Mouse (Mus musculus): Measurements from ENCODE around the gene Fas. TPM values are rescaled to one million over a fixed set of nuclear protein-coding genes. Genes with fewer than 3 reads are reported as not detected.
A peak's percentile ranks its signal among the peaks of the same experiment; 100 is the strongest.

The Fas gene
- total RNA-seq (2021) = 10 to 100 TPM; 12.1 to 18.2 TPM
- long read RNA-seq, experiment 1, transcript Fas-201 (9 exons, 1,481 nt) = major isoform, 16 of 19 reads
- long read RNA-seq, experiment 1, partial matches to known transcripts = 3 of 19 reads
- long read RNA-seq, experiment 1, other reads (novel, unspliced or antisense) = 0 of 19 reads
- long read RNA-seq, experiment 2, transcript Fas-201 (9 exons, 1,481 nt) = major isoform, 6 of 11 reads
- long read RNA-seq, experiment 2, partial matches to known transcripts = 3 of 11 reads
- long read RNA-seq, experiment 2, other reads (novel, unspliced or antisense) = 2 of 11 reads

DNA sequence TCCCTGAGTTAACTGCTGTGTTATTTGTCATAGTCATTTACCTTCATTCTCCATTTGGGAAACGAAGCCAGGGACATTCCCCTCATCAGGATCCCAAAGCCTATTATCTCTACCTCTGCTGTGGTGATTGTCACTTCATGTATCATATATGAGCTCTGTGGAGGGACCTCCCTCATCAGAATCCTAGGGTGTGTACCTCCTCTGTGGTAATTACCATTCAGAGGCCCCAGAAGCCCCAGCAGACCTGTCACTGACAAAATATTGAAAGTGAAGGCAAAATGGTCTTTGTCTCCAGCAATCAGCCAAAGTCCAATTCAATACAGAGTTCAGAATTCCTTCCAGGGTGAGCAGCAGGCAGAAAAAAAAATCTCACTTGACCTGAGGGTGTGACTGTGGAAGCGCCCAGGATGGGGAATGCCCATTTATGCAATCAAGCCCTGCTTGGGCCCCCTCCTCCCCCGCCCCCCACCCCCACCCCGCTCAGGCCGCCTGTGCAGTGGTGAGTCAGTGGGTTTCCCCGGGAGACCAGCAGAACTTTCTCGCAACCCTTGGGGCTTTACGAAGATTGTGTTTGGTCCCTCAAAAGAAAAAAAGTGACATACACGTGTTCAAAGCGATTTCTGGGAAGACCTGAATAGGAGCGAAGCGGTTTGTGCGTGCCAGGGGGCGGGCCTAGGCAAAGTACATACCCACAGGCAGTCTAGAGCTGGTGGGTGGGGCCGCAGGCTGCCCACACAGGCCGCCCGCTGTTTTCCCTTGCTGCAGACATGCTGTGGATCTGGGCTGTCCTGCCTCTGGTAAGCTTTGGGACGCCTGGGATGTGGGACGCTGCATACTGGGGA is at the start of gene Fas:
TSS of gene Fas (plus strand) at position 719 of the 842 bp plus-strand sequence.
- DNase-seq = peak; percentile 86

DNA sequence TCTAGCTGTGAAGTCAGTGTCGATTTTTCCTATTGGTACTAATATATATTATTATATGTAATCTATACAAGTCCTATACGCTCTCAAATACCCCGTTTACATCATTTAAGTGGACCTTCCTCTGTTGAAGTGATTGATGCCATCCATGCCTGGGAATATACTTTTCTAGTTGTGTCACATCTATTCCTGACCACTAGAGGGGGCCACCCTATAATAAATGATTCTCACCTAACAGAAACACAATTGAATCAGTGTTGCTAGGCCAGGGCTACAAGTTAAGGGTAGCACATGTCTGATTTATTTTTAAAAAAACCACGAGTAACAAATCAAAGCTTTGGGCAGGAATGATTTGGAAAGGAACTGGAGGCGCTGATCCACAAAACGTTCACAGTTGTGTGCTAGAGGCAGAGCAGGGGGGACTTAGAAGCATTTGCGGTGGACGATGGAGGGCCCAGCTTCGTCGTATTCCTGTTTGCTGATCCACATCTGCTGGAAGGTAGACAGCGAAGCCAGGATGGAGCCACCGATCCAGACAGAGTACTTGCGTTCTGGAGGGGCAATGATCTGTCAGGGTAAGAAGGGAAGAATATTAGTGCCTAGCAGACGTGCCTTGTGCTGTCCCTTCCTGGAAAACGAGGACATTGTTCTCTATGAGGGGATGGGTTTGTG is 49.1 kb upstream of the Fas start:
- DNase-seq = peak; percentile 33

DNA sequence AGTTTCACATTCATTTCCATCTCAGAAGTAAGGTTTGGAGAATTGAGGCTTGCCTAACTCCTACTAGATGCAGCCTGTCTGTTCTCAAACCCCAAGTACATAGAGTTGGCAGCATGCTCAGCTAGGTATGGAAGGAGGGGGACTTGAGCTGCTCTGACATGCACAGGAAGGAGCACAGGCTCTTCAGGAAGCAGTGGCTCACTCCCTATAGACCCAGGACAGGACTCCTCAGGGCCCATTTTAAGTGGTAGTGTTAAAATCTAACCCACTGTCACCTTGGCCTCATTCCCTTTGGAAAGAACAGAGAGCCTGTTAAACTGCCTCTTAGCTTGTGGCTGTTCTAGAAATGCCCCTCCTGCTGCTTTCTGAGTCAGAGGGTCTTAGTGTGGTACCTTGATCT is 47.5 kb upstream of the Fas start:
- no peak for DNase-seq

DNA sequence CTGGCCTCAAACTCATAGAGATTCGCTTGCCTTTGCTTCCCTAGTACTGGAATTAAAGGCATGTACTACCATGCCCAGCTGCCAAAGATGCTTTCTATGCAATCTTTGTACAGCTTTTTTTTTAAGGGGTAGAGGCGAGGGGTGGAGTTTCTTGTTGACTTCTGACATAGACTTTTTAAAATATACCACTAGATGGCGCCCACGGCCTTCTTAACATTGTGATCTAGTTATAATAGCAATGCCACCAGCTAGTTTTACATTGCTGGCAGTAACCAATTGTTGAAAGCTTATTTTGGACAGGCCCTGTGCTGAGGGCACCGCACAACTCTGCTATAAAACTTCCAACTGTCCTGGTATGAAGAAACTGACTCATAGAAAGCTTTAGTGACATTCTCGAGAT is 46.4 kb upstream of the Fas start:
- DNase-seq = peak; percentile 67

DNA sequence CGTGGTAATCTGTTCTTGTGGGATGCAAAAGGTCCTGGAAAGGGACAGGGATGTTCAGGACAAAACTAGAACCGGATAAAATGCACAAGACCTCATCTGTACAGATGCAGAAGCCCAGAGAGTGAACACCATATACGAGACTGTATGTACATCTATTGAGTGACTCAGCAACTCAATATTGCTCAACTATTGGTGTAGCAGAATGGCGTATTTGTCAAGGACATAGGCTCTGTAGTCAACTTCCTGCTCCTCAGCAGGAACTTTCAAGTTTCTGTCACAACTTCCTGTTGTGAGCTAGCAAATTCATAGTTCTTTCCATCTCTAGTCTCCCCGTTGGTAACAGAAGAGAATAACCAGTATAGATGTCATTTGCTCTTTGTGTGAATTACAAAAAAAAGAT is 41.9 kb upstream of the Fas start:
- DNase-seq = no peak

DNA sequence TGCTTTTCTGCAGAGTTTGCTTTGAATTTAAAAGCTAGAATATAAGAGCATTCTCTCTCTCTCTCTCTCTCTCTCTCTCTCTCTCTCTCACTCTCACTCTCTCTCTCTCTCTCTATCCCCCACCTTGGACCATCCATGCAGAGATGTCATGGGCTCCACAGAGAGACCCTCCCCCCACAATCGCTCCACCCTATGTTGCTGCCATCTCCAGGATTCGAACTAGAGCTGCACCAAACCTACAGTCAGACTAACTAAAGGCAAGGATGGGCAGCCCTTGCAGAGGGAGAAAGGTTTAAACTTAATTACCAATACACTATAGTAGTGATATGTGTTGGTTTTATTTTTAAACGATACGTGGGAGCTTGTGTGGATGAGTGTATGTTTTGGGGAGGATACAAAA is 39.8 kb upstream of the Fas start:
- DNase-seq = no peak

DNA sequence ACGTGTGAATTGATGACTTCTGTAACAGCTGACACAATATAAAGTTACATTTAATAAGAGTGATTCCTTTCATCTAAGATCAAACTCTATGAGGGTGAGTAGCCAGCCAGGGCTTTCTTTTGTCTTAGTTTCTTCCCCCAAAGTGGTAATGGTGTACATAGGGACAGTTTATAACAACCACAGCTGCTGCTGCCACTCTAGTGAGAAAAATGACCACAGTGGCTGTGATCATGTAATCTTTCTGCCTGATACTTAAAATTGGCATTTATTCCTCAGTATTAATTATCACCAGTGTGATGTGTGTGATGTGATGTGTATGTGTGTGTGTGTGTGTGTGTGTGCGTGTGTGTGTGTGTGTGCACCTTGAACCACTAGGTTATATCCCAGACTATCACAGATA is 38.6 kb upstream of the Fas start:
- DNase-seq = no peak

DNA sequence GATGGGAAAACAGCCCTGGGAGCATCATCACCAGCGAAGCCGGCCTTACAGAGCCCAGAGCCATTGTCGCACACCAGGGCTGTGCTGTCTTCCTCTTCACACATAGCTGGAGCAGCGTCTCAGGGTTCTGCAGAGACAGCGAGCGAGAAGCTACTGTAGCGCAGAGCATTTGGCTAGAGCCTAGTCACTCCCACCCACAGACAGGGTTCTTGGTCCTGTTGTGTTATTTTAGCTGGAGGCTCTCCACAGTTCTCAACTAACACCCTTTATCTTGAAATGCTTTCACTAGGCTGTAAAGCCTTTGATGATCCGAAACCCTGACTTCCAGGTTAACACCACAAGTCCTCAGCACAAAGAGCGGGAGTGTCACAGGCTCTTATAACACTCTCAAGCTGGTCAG is 38.0 kb upstream of the Fas start:
- no peak for DNase-seq

DNA sequence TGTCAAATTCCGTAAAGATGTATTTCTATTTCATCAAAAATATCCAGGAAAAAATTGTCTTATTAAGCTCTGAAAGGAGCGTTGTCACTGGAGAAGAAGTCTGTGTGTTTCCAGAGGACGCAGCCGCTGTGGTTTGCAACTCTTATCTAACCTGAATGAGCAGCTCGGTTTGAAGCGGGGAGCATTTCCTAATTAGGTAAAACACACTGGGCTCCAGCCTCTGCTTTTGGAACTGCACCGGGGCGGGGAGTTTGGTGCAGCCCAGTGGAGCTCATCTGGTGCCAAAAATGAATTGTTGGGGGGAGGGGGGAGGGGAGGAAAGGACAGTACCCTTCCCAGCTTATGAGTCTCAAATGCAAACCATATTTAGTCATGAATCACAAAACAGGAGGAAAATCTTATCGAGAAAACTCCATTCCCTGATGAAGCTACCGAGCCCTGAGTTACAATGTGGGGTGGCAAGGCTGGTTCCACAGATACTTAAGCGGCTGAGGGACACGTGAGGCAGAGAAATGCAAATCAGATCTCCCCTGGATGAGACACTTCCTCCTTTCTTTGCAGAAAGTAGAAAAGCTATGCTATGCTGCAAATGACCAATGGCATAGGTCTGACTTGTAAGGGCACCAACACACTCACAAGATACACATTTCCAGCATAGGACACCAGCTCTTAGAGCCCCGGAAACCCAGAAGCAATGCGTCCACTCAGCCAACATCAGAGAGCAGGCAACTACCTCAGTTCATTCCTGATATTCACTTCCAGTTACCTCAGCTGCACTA is 36.2 kb upstream of the Fas start:
- no peak for DNase-seq

DNA sequence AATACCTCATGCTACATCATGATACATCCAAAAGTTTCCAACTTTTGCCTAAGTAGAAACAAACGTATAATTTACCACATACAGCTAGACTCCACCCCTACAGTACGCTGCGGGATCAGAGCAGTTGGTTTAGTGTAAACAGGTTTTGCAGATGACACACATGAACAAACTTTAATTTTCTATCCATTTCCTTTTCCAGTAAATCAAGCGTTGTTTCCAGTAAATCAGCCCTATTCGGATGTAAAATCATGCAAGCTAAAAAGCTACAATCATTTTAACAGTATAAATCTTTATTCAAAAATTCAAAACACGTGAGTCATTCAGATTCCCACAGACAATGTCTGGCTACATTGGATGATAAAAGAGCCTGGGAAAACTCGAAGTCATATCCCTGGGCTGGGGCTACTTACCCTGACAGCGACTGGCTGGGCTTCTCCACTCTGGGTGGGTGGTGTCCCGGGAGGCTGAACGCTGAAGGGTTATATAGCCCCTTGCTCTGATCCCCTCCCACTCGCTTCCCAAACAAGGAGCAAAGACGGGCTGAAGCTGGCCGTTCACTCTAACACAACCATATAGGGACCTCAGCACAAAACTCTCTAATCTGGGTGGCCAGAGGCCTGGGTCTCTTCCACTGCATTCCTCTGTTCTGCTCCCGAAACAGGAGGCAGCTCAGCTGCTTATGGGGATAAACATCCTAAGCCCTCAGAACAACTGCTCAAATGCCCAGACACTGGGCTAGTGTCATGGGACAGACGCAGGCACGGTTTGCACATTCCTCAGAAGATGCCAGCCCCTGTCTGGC is 35.4 kb upstream of the Fas start, which contains the start of gene Acta2:
TSS of gene Acta2 (minus strand) at position 711 of the 802 bp plus-strand sequence.
- DNase-seq = no peak

DNA sequence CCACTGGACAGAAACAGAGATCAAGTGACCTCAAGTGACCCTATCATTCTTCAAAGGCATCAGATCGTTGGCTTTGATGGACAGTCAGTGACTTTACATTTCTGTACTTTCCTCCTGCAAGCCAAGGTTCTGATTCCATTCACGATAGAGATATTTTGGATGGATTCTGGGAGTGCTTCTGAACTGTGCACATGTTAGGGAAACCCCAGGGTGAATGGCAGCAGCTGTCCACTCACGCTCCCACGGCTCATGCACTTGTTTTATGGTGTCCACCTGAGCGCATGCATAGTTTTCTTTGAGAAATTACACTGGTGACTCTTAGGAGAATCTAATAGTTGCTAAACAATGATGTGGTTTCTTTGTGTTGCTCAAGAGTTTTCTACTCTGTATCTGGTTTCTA is 34.3 kb upstream of the Fas start:
- no peak for DNase-seq

DNA sequence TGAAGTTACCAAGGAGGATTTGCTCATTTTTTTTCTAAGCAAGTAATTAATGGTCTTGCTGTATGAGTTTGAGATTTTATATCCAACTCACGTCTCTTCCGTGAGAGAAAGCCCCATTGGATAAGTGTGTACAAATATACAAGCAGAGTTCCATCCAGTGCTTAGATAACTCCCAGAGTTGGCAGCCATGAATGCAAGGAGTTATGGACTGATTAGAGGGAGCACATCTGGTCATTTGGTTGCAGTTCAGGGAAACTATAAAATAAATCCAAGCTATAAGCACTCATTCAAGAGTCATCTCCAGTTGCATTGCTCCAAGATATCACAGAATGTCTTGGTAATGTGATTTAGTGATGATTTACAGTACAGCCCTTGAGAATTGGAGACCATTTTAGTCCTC is 33.5 kb upstream of the Fas start:
- DNase-seq = no peak

DNA sequence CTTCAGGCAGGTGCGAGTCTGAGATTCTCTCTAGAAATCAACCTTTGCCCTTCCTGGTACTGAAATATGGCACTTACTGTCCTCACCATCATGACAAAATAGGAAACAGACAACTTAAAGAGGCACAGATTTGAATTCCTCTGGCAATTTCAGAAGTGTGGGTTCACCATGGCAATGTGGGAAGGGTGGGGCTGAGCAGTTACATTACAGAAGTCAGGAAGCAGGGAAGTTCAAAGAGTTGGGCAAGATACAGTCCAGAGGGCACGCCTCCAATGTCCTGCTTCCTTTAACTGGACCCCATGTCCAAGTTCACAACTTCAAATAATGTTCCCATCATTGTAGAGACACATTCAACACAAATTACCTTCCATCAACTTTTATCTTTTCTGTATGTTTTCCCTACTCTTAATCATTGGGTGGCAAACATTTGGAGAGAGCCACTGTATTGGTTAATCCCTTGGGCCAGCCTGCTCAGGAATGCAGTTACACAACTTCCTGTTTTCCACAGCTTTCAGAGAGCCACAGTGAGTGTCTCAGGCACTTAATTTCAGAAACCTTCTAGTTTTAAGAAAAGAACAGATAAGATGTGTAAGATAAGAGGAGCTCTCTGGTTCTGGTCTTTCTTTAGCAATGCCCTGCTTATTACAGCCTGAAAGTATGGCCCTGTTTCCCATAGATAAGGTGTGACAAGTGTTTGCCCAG is 28.0 kb upstream of the Fas start:
- no peak for DNase-seq

DNA sequence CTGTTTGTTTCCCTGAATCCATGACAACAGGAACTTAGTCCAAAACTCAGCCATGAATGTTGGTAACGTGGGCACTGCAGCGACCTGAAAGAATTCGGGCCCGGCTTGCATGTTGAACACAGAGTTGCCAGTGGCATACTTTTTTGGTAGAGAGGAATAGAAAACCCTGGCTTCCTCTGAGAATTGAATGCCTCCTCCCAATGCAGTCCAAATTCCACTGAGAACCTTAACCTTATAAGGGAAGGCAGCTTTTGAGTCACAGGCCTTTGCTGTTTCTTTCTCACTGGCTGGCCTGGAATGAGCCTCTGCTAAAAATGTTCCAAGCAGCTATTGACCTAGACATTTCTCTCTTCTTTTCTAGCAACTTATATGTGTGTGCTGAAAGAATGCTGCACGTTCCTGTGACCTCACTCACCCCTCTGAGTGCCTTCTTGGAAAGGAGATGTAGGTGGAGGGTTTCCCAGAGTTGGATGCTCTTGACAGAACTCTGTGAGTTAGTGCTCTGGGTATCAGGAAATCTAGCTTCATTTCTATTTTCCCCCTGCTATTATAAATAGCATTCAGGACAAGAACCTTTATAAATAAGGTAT is 24.8 kb upstream of the Fas start:
- DNase-seq = no peak

DNA sequence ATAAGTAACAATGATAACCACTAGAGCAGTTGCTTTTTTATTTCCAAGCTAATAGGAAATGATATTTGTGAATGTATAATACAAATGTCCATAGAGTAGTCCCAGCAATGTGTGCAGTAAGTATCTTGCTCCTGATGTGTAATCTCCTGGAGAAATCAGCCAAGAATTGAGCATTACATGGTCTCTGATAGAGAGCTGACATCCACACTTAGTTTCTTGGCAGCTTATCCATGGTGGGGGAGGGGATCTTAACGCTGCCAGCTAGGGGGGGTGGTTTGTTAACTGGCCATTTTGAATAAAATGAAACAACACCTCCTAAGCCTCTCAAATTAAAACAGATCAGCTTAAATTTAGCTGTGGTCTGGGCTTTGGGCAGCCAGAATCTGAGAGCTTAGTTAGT is 21.5 kb upstream of the Fas start:
- DNase-seq = no peak

DNA sequence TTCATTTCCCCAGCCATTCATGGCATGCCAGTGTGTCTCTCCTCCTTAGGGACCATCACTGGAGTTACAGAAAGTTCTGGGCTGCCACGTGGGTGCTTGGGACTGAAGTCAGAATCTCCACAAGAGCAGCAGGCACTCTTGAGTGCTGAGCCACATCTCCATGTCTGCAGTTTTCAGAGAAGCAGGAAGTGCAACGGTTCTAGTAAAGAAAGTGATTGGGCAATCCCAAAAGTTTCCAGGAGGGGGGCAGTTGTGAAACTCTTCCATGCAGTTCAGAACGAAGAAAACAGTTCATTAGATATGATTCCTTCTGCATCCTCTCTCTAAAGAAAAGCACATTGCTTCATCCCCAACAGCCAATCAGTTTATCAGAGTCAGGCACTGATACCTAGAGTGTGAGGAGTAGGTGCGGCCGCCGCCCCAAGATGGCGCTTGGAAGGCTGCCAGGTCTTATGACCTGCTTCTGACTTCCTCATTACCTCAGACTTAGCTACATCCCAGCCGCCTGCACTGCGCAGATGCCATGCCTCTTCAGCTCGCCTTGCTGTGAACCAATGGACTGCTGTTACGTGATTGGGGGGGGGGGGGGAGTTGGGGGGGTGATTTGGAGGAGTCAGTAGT is 20.2 kb upstream of the Fas start:
- DNase-seq = no peak

DNA sequence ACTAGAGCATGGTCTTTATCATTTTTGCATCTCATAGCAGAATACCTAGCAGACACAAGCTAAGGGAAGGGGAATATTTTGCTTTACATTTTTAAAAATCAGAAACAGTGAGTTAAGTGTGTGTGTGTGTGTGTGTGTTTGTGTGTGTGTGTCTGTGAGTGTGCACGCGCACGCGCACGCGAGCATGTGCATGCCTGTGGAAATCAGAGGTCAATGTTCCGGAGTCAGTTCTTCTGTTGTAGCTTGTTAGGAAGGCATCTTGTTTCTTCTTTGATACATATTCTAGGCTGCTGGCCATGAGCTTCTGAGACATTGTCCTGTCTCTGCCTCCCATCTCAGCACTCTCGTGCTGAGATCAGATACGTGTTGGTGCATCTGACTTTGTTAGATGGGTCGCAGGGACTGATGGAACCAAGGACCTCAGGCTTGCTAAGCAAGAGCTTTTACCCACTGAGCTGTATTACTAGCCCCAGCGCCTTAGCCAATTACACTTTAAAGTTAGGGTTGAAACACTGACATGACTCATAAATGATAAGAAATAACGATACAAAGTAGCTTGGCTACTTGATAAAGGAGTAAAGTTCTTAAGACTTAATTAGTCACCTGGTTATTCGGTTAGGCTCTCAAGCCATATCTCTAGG is 19.5 kb upstream of the Fas start:
- DNase-seq = no peak

DNA sequence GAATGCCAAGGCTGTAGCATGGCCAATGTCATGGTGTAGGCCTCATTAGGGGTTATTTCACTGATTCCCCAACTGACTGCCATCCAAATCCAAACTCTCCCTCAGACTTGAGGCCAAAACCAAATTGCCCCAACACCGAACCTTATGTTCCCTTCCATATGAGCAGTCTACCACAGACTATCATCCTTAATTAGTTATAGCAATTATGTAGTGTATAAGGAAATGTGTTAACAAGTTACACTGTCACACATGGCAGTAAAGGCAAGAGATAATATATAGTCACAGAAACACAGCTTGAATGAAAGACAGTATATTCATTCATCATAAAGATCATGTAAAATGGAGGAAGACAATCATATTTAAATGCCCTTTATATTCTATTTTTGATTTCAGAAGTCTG is 17.4 kb upstream of the Fas start:
- DNase-seq = no peak

DNA sequence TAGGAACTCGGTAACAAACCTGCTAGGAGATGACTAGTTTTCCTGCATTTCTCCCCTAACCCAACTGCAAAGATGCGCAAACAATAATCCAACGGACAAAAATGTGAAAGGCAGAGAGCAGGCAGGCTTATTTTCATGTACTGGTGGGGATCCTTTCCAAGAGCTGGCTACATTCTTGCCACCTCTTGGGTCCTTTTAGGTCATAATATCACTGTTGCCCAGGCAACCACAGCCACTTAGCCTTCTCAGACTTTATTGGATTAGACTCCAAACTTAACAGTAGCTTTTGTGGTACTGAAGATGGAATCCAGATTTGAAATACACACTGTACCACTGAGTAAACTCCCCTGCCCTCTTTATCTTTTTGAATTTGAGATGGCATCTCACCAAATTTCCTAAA is 12.4 kb upstream of the Fas start:
- no peak for DNase-seq

DNA sequence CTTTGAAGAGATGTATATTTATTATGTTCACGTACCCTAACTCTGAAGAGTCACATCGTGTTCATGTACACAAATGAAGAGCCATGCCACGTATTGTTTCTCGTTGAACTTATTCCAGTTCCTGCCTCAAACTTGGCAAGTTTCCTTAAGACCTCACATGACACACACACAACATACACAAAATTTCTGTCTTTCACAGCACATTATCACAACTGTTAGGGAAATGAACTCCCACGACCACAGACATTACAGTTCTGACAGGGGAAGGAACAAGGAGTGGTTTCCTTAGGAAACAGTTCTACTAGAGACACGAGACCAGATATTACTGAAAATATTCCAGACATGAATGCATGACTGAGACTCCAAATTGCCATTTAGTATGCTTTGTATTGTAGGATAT is 6.9 kb upstream of the Fas start:
- DNase-seq = no peak
